Mouse (Mus musculus): Measurements from ENCODE around the gene Pitpnm2. TPM values are rescaled to one million over a fixed set of nuclear protein-coding genes. Genes with fewer than 3 reads are reported as not detected.

Pitpnm2 gene
- polyA plus RNA-seq, 1 experiment from 2014 or later = 33.9 TPM

- DNase-seq (ENCODE audit: low spot score) = peak; percentile 31
Measured at GRCm38 (mm10) chr5:124247986-124248626, 1.5 kb downstream of the Pitpnm2 start.

GRCm38 (mm10) chr5:124247296-124247695 lies 2.3 kb downstream of the Pitpnm2 start:
- DNase-seq (ENCODE audit: low spot score) = no peak

- no peak for DNase-seq (ENCODE audit: low spot score)
Measured at GRCm38 (mm10) chr5:124244885-124245284, 4.7 kb downstream of the Pitpnm2 start.

GRCm38 (mm10) chr5:124244449-124244848 lies 5.1 kb downstream of the Pitpnm2 start:
- DNase-seq (ENCODE audit: low spot score) = no peak

- DNase-seq (ENCODE audit: low spot score) = no peak
Measured at GRCm38 (mm10) chr5:124243236-124243901, 6.2 kb downstream of the Pitpnm2 start.

GRCm38 (mm10) chr5:124241686-124242444 lies 7.7 kb downstream of the Pitpnm2 start:
- peak; percentile 37 for DNase-seq (ENCODE audit: low spot score)

- no peak for DNase-seq (ENCODE audit: low spot score)
Measured at GRCm38 (mm10) chr5:124240841-124241685, 8.5 kb downstream of the Pitpnm2 start.

GRCm38 (mm10) chr5:124236180-124236579 lies 13.4 kb downstream of the Pitpnm2 start:
- no peak for DNase-seq (ENCODE audit: low spot score)

GRCm38 (mm10) chr5:124234778-124235177 lies 14.8 kb downstream of the Pitpnm2 start:
- DNase-seq (ENCODE audit: low spot score) = no peak

- peak; percentile 23 for DNase-seq (ENCODE audit: low spot score)
Measured at GRCm38 (mm10) chr5:124233874-124234661, 15.5 kb downstream of the Pitpnm2 start.

GRCm38 (mm10) chr5:124233144-124233465 lies 16.5 kb downstream of the Pitpnm2 start:
- peak; percentile 72 for DNase-seq (ENCODE audit: low spot score)

- peak; percentile 95 for DNase-seq (ENCODE audit: low spot score)
Measured at GRCm38 (mm10) chr5:124232360-124233143, 17.0 kb downstream of the Pitpnm2 start.

- peak; percentile 25 for DNase-seq (ENCODE audit: low spot score)
Measured at GRCm38 (mm10) chr5:124230461-124230860, 19.1 kb downstream of the Pitpnm2 start.

GRCm38 (mm10) chr5:124227193-124227592 lies 22.4 kb downstream of the Pitpnm2 start:
- peak; percentile 36 for DNase-seq (ENCODE audit: low spot score)

GRCm38 (mm10) chr5:124226494-124226893 lies 23.1 kb downstream of the Pitpnm2 start:
- no peak for DNase-seq (ENCODE audit: low spot score)

GRCm38 (mm10) chr5:124225891-124226290 lies 23.7 kb downstream of the Pitpnm2 start:
- peak; percentile 77 for DNase-seq (ENCODE audit: low spot score)

- no peak for DNase-seq (ENCODE audit: low spot score)
Measured at GRCm38 (mm10) chr5:124224321-124225092, 25.1 kb downstream of the Pitpnm2 start.

GRCm38 (mm10) chr5:124223574-124223973 lies 26.0 kb downstream of the Pitpnm2 start:
- peak; percentile 39 for DNase-seq (ENCODE audit: low spot score)

GRCm38 (mm10) chr5:124222696-124223095 lies 26.9 kb downstream of the Pitpnm2 start:
- no peak for DNase-seq (ENCODE audit: low spot score)

Data from thymus, postnatal 0 days (tissue).